Mouse (Mus musculus): ENCODE data around the gene BC051665. TPM values are rescaled to one million over a fixed set of nuclear protein-coding genes. Genes with fewer than 3 reads are reported as not detected.

BC051665 gene
- total RNA-seq (2023), result not detected

DNA sequence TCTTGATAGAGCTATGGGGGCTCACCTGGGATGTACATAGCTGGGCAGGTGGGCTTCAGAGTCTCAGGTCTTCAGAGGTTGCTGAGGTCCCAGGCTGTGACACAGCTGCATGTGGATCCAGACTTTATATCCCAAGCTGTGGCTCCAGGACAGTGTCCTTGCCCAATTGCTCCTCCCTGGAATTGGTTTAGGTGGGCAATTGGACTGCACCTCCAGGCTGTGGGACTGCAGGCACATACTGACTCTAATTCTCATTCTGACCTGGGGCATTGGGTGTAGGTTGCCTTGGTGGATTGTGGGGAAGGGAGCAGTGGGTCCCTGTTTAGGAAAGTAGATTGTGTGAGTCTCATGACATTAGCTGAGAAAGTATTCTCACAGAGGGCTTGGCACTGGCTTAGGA lies at the start of gene BC051665:
TSS of gene BC051665 (minus strand) at position 101 of the 400 bp plus-strand sequence.

GRCm38 (mm10) chr13:60802749-60803148 lies 16.6 kb upstream of the BC051665 start, which contains the start of gene Ctsll3:
TSS of gene Ctsll3 (minus strand) at chr13:60802849.

Other genes with a start within 250 kb of the BC051665 start
- 8.8 TPM for gene Dapk1, start 184.4 kb downstream of the BC051665 start, total RNA-seq (2023)
- gene Ctsll3, start 16.5 kb upstream of the BC051665 start, total RNA-seq (2023), result not detected
- gene 4930486L24Rik, start 78.1 kb upstream of the BC051665 start, total RNA-seq (2023), result 7.5 TPM
- gene Gm49392, start 110.5 kb upstream of the BC051665 start, total RNA-seq (2023), result 1.6 TPM
- 10.8 TPM for gene Ctla2b, start 111.1 kb upstream of the BC051665 start, total RNA-seq (2023)
- not detected for gene Tpbpb, start 118.5 kb upstream of the BC051665 start, total RNA-seq (2023)
- gene Gm49393, start 149.2 kb upstream of the BC051665 start, total RNA-seq (2023), result not detected
- gene Gm49391, start 150.2 kb upstream of the BC051665 start, total RNA-seq (2023), result not detected
- 48.4 TPM for gene Ctla2a, start 150.3 kb upstream of the BC051665 start, total RNA-seq (2023)
- gene Tpbpa, start 155.6 kb upstream of the BC051665 start, total RNA-seq (2023), result not detected
- gene Ctsj, start 219.6 kb upstream of the BC051665 start, total RNA-seq (2023), result not detected